Mouse (Mus musculus): ENCODE measurements around the gene Fgf15.
A peak's percentile ranks its signal among the peaks of the same experiment; 100 is the strongest.

Fgf15 gene

GRCm38 (mm10) chr7:144931778-144932177 lies 35.4 kb downstream of the Fgf15 start:
- DNase-seq (ENCODE audit: low read depth, low spot score) = peak; percentile 60

GRCm38 (mm10) chr7:144932389-144932937 lies 36.1 kb downstream of the Fgf15 start:
- DNase-seq (ENCODE audit: low read depth, low spot score) = no peak

- DNase-seq (ENCODE audit: low read depth, low spot score) = no peak
Observed at GRCm38 (mm10) chr7:144933336-144933735, 37.0 kb downstream of the Fgf15 start.

- no peak for DNase-seq (ENCODE audit: low read depth, low spot score)
Observed at GRCm38 (mm10) chr7:144933796-144934195, 37.5 kb downstream of the Fgf15 start.

GRCm38 (mm10) chr7:144934901-144935300 lies 38.6 kb downstream of the Fgf15 start:
- no peak for DNase-seq (ENCODE audit: low read depth, low spot score)

GRCm38 (mm10) chr7:144935563-144935962 lies 39.2 kb downstream of the Fgf15 start:
- DNase-seq (ENCODE audit: low read depth, low spot score) = no peak

- no peak for DNase-seq (ENCODE audit: low read depth, low spot score)
Observed at GRCm38 (mm10) chr7:144936311-144936880, 40.1 kb downstream of the Fgf15 start.

GRCm38 (mm10) chr7:144937490-144937889 lies 41.2 kb downstream of the Fgf15 start:
- DNase-seq (ENCODE audit: low read depth, low spot score) = peak; percentile 74

GRCm38 (mm10) chr7:144937899-144938517 lies 41.7 kb downstream of the Fgf15 start:
- DNase-seq (ENCODE audit: low read depth, low spot score) = no peak

- no peak for DNase-seq (ENCODE audit: low read depth, low spot score)
Observed at GRCm38 (mm10) chr7:144938661-144939343, 42.5 kb downstream of the Fgf15 start.

GRCm38 (mm10) chr7:144939344-144940002 lies 43.1 kb downstream of the Fgf15 start, which contains the start of gene Ccnd1:
Gene Ccnd1 (minus strand): TSS chr7:144939925.
- peak; percentile 45 for DNase-seq (ENCODE audit: low read depth, low spot score)

GRCm38 (mm10) chr7:144940003-144940571 lies 43.8 kb downstream of the Fgf15 start:
- DNase-seq (ENCODE audit: low read depth, low spot score) = peak; percentile 29

GRCm38 (mm10) chr7:144940585-144940984 lies 44.3 kb downstream of the Fgf15 start:
- DNase-seq (ENCODE audit: low read depth, low spot score) = no peak

- DNase-seq (ENCODE audit: low read depth, low spot score) = peak; percentile 89
Observed at GRCm38 (mm10) chr7:144941242-144941831, 45.0 kb downstream of the Fgf15 start.

- peak; percentile 68 for DNase-seq (ENCODE audit: low read depth, low spot score)
Observed at GRCm38 (mm10) chr7:144942071-144942743, 45.9 kb downstream of the Fgf15 start.

GRCm38 (mm10) chr7:144942744-144943135 lies 46.4 kb downstream of the Fgf15 start:
- peak; percentile 24 for DNase-seq (ENCODE audit: low read depth, low spot score)

GRCm38 (mm10) chr7:144943254-144943653 lies 46.9 kb downstream of the Fgf15 start:
- DNase-seq (ENCODE audit: low read depth, low spot score) = peak; percentile 80
